Mouse (Mus musculus) MEL (cell line): ENCODE measurements around the gene Ndrg3. TPM values are rescaled to one million over a fixed set of nuclear protein-coding genes. Genes with fewer than 3 reads are reported as not detected.

Source experiments
- DNase-seq: peaks from one replicate; pipeline ENCODE4 v3.0.0; 2011; ENCODE audit warnings: low read depth, low spot score
- H3K27ac ChIP-seq: 2 replicates; pipeline ENCODE4 v1.5.1; 2012; ENCODE audit warnings: low read depth, mild to moderate bottlenecking, control low read depth, low read length, moderate library complexity; ENCODE audit not compliant: control insufficient read depth
- H3K27me3 ChIP-seq, 2 experiments: fragments of 150-350 bp in 1 of 2; sonication (generic) in 1 of 2; 2 replicates each; pipeline ENCODE4 v1.6.1; 2012; ENCODE audit warnings: low read length in 2 of 2, mild to moderate bottlenecking in 2 of 2, improper control_type of control experiment in 1 of 2, moderate library complexity in 1 of 2; ENCODE audit not compliant: insufficient read depth in 2 of 2, control insufficient read depth in 1 of 2
- H3K36me3 ChIP-seq, 2 experiments: 2 replicates each; pipeline ENCODE4 v1.6.1; 2012 to 2014; ENCODE audit warnings: low read length in 2 of 2, improper control_type of control experiment in 1 of 2, inconsistent platforms in 1 of 2, mild to moderate bottlenecking in 1 of 2; ENCODE audit not compliant: insufficient read depth in 2 of 2, control insufficient read depth in 1 of 2
- H3K4me1 ChIP-seq, 2 experiments: fragments of 150-350 bp in 1 of 2; sonication (generic) in 1 of 2; 2 replicates each; pipeline ENCODE4 v1.6.1; 2012; ENCODE audit warnings: low read length in 2 of 2, improper control_type of control experiment in 1 of 2, mild to moderate bottlenecking in 1 of 2; ENCODE audit not compliant: insufficient read depth in 2 of 2, control insufficient read depth in 1 of 2
- H3K4me3 ChIP-seq, 2 experiments: fragments of 150-350 bp in 1 of 2; sonication (generic) in 1 of 2; 2 replicates each; pipeline ENCODE4 v1.5.1; 2012; ENCODE audit warnings: low read depth in 2 of 2, low read length in 2 of 2, mild to moderate bottlenecking in 2 of 2, moderate library complexity in 2 of 2, control low read depth in 1 of 2, improper control_type of control experiment in 1 of 2; ENCODE audit not compliant: control insufficient read depth in 1 of 2, insufficient read depth in 1 of 2
- H3K79me2 ChIP-seq: 2 replicates; pipeline ENCODE4 v1.6.1; 2012; ENCODE audit warnings: mild to moderate bottlenecking, low read length, moderate library complexity; ENCODE audit not compliant: control insufficient read depth, poor library complexity, insufficient read depth
- H3K9ac ChIP-seq: 2 replicates; pipeline ENCODE4 v1.6.1; 2012; ENCODE audit warnings: low read depth, mild to moderate bottlenecking, control low read depth, low read length, moderate library complexity; ENCODE audit not compliant: control insufficient read depth, poor library complexity, severe bottlenecking
- H3K9me3 ChIP-seq: fragments of 150-350 bp; sonication (generic); replicated peaks from 2 replicates; pipeline ENCODE4 v1.6.1; 2012; ENCODE audit warnings: mild to moderate bottlenecking, low read length, improper control_type of control experiment, moderate library complexity; ENCODE audit not compliant: insufficient read depth
- BHLHE40 ChIP-seq: IDR thresholded peaks from 2 replicates; pipeline ENCODE4 v1.6.1; 2012; ENCODE audit warnings: low read depth, mild to moderate bottlenecking, inconsistent platforms, low read length, improper control_type of control experiment, borderline replicate concordance
- CHD1 ChIP-seq: IDR thresholded peaks from 2 replicates; pipeline ENCODE4 v1.6.1; 2012; ENCODE audit warnings: low read depth, mild to moderate bottlenecking, inconsistent platforms, low read length, improper control_type of control experiment
- CTCF ChIP-seq, 3 experiments: IDR thresholded peaks in 2 of 3; conservative IDR thresholded peaks in 1 of 3; 2 replicates each; pipeline ENCODE4 v1.5.1; 2011 to 2012; ENCODE audit warnings: low read length in 3 of 3, low read depth in 2 of 3, mild to moderate bottlenecking in 2 of 3, improper control_type of control experiment in 1 of 3, inconsistent platforms in 1 of 3, mixed read lengths in 1 of 3, moderate library complexity in 1 of 3; ENCODE audit not compliant: control insufficient read depth in 1 of 3, insufficient read depth in 1 of 3, poor library complexity in 1 of 3, severe bottlenecking in 1 of 3
- E2F4 ChIP-seq: IDR thresholded peaks from 2 replicates; pipeline ENCODE4 v1.6.1; 2011; ENCODE audit warnings: low read depth, low read length, improper control_type of control experiment, borderline replicate concordance
- ELF1 ChIP-seq: IDR thresholded peaks from 2 replicates; pipeline ENCODE4 v1.6.1; 2014; ENCODE audit warnings: low read depth, mild to moderate bottlenecking, inconsistent platforms, low read length, improper control_type of control experiment, moderate library complexity
- EP300 ChIP-seq, 2 experiments: IDR thresholded peaks; 2 replicates each; pipeline ENCODE4 v1.6.1; 2011; ENCODE audit warnings: improper control_type of control experiment in 2 of 2, low read length in 2 of 2, low read depth in 1 of 2, mild to moderate bottlenecking in 1 of 2
- ETS1 ChIP-seq: IDR thresholded peaks from 2 replicates; pipeline ENCODE4 v1.6.1; 2012; ENCODE audit warnings: low read depth, mild to moderate bottlenecking, inconsistent platforms, low read length, improper control_type of control experiment, moderate library complexity
- GABPA ChIP-seq: IDR thresholded peaks from 2 replicates; pipeline ENCODE4 v1.6.1; 2012; ENCODE audit warnings: low read depth, mild to moderate bottlenecking, inconsistent platforms, low read length, improper control_type of control experiment, moderate library complexity
- GATA1 ChIP-seq: IDR thresholded peaks from 2 replicates; pipeline ENCODE4 v1.6.1; 2011; ENCODE audit warnings: low read depth, low read length, improper control_type of control experiment
- HCFC1 ChIP-seq: IDR thresholded peaks from 2 replicates; pipeline ENCODE4 v1.6.1; 2012; ENCODE audit warnings: low read depth, mild to moderate bottlenecking, inconsistent platforms, low read length, improper control_type of control experiment, moderate library complexity
- JUND ChIP-seq: IDR thresholded peaks from 2 replicates; pipeline ENCODE4 v1.6.1; 2011; ENCODE audit warnings: low read depth, mild to moderate bottlenecking, improper control_type of control experiment, low read length
- MAFK ChIP-seq: IDR thresholded peaks from 2 replicates; pipeline ENCODE4 v1.6.1; 2011; ENCODE audit warnings: low read depth, mild to moderate bottlenecking, low read length, improper control_type of control experiment, borderline replicate concordance
- MAX ChIP-seq: IDR thresholded peaks from 2 replicates; pipeline ENCODE4 v1.6.1; 2011; ENCODE audit warnings: low read length, improper control_type of control experiment
- MXI1 ChIP-seq: IDR thresholded peaks from 2 replicates; pipeline ENCODE4 v1.6.1; 2011; ENCODE audit warnings: mild to moderate bottlenecking, low read depth, low read length, improper control_type of control experiment
- POLR2A ChIP-seq, 2 experiments: IDR thresholded peaks; 2 replicates each; pipeline ENCODE4 v1.6.1; 2011 to 2012; ENCODE audit warnings: low read length in 2 of 2, mild to moderate bottlenecking in 2 of 2, control low read depth in 1 of 2, improper control_type of control experiment in 1 of 2, low read depth in 1 of 2, moderate library complexity in 1 of 2; ENCODE audit not compliant: control insufficient read depth in 1 of 2, insufficient read depth in 1 of 2, poor library complexity in 1 of 2
- POLR2AphosphoS5 ChIP-seq: IDR thresholded peaks from 2 replicates; pipeline ENCODE4 v1.6.1; 2012; ENCODE audit warnings: low read depth, borderline replicate concordance, mild to moderate bottlenecking, inconsistent platforms, low read length, moderate library complexity, mixed read lengths
- RCOR1 ChIP-seq: IDR thresholded peaks from 2 replicates; pipeline ENCODE4 v1.6.1; 2012; ENCODE audit warnings: low read depth, mild to moderate bottlenecking, inconsistent platforms, low read length, improper control_type of control experiment
- SMC3 ChIP-seq: IDR thresholded peaks from 2 replicates; pipeline ENCODE4 v1.6.1; 2011; ENCODE audit warnings: low read depth, low read length, improper control_type of control experiment
- TBP ChIP-seq: IDR thresholded peaks from 2 replicates; pipeline ENCODE4 v1.8.0; 2011; ENCODE audit warnings: low read depth, low read length, improper control_type of control experiment
- TCF12 ChIP-seq: IDR thresholded peaks from 2 replicates; pipeline ENCODE4 v1.6.1; 2014; ENCODE audit warnings: low read depth, mild to moderate bottlenecking, inconsistent platforms, low read length, improper control_type of control experiment, moderate library complexity
- USF2 ChIP-seq, 2 experiments: IDR thresholded peaks; 2 replicates each; pipeline ENCODE4 v1.6.1; 2011 to 2012; ENCODE audit warnings: improper control_type of control experiment in 2 of 2, low read length in 2 of 2, borderline replicate concordance in 1 of 2, inconsistent platforms in 1 of 2, low read depth in 1 of 2, mild to moderate bottlenecking in 1 of 2; ENCODE audit not compliant: insufficient read depth in 1 of 2
- ZNF384 ChIP-seq: IDR thresholded peaks from 2 replicates; pipeline ENCODE4 v1.6.1; 2012; ENCODE audit warnings: low read depth, mild to moderate bottlenecking, inconsistent platforms, low read length, improper control_type of control experiment
- polyA plus RNA-seq, 2 experiments: library from polyadenylated mRNA; stranded (reverse) in 1 of 2; unstranded in 1 of 2; fragments of >175 nt in 1 of 2; fragments of >200 nt in 1 of 2; gene quantifications; 2 replicates each; pipeline versions ENCODE4 v1.2.1 to v1.2.4; 2012; ENCODE audit warnings: low replicate concordance in 2 of 2, low read depth in 1 of 2; ENCODE audit not compliant: insufficient read length in 2 of 2, insufficient read depth in 1 of 2, missing spikeins in 1 of 2
- total RNA-seq: library from RNA; depleted of rRNA; stranded (reverse); fragments of 300-350 nt; gene quantifications from 2 replicates; pipeline ENCODE4 v1.2.3, GENCODE M21; 2012

The Ndrg3 gene
- total and polyA plus RNA-seq, 3 experiments: 19.0 to 39.6 TPM; not detected in 1

DNA sequence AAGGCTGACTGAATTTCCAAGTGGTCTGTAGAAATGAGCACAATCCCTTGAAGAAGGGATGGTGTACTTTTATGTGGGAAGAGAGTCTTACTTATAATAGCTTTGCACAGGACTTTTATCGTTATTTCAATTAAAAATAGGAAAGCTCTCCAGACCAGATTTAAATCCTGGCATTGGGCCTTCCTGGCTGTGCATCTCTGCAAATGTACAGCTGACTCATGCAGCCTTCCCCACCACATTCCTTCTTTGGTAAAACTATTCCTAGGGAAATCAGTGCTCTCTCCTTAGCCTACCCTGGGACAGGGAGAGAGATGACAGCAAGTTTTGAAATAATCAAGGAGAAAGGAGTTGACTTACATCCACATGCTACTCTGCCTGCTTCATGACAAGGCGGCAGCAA is 54.1 kb downstream of the Ndrg3 start:
- H3K27ac ChIP-seq: no peak overlapping the region
- peaks cover 0 to 2% of the 10 kb centered on the region in 2 experiments; a peak in 1 of 4 replicates for H3K36me3 ChIP-seq
- no peak overlapping the region for H3K9ac ChIP-seq
- no peaks in the 10 kb centered on the region for H3K4me1 ChIP-seq
- no peak overlapping the region for H3K4me3 ChIP-seq
- no peaks in the 10 kb centered on the region for H3K27me3 ChIP-seq
- DNase-seq: no peak
- H3K9me3 ChIP-seq: no peaks in the 10 kb centered on the region
- TF ChIP-seq GABPA (no peak), POLR2A (IDR thresholded peaks at IDR 0.05; ENCODE audit: control insufficient read depth in 1 of 2, insufficient read depth in 1 of 2, low read depth in 1 of 2, low read length in 2 of 2, poor library complexity in 1 of 2) (no peak), RCOR1 (no peak), USF2 (IDR thresholded peaks at IDR 0.05; ENCODE audit: borderline replicate concordance in 1 of 2, insufficient read depth in 1 of 2, low read depth in 1 of 2, low read length in 2 of 2) (no peak), ETS1 (no peak)
- H3K79me2 ChIP-seq: no peaks in the 10 kb centered on the region

DNA sequence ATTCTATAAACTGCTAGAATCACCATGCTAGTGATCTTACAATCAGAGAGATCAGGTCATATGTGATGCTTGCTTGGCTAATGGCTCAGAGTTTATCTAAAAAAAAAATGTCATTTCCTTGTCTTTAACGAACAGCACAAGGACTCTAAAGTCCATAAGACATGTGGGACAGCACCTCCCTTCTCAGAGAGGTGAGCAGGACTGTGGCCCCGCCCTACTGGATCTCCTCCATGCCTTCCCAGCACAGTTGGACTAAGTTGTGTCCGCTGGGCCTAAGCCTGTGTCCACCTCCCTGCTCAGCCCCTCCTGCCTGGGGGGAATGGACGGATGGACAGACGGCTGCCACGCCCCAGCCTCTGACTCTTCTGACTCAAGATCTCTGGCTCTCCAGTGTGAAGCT is 56.9 kb downstream of the Ndrg3 start:
- Histone ChIP-seq H3K27ac (no peak overlapping the region), H3K9ac (no peak overlapping the region), H3K79me2 (no peaks in the 10 kb centered on the region), H3K9me3 (no peaks in the 10 kb centered on the region), H3K27me3 (no peaks in the 10 kb centered on the region), H3K36me3 (peaks cover 0 to 2% of the 10 kb centered on the region in 2 experiments; a peak in 1 of 4 replicates), H3K4me1 (no peaks in the 10 kb centered on the region), H3K4me3 (no peak overlapping the region)
- TF ChIP-seq MXI1 (no peak), EP300 (IDR thresholded peaks at IDR 0.05; ENCODE audit: low read depth in 1 of 2, low read length in 2 of 2) (no peak), GABPA (no peak), GATA1 (no peak), ETS1 (no peak), HCFC1 (no peak), CTCF (IDR thresholded peaks at IDR 0.05 in 2 of 3, conservative IDR thresholded peaks at IDR 0.05 in 1 of 3; ENCODE audit: control insufficient read depth in 1 of 3, insufficient read depth in 1 of 3, low read depth in 2 of 3, low read length in 3 of 3, poor library complexity in 1 of 3, severe bottlenecking in 1 of 3) (no peak), TBP (no peak), MAFK (no peak), SMC3 (no peak), ELF1 (no peak), E2F4 (no peak), TCF12 (no peak), CHD1 (no peak), ZNF384 (no peak), BHLHE40 (no peak), MAX (no peak), USF2 (IDR thresholded peaks at IDR 0.05; ENCODE audit: borderline replicate concordance in 1 of 2, insufficient read depth in 1 of 2, low read depth in 1 of 2, low read length in 2 of 2) (no peak), JUND (no peak), POLR2AphosphoS5 (no peak)
- no peak for DNase-seq
